Mouse (Mus musculus): ENCODE results near the gene Lcn12. TPM values are rescaled to one million over a fixed set of nuclear protein-coding genes. Genes with fewer than 3 reads are reported as not detected.
A peak's percentile ranks its signal among the peaks of the same experiment; 100 is the strongest.

Lcn12 gene
- total and polyA plus RNA-seq, 3 experiments = not detected

GRCm38 (mm10) chr2:25477967-25478675 is 15.6 kb downstream of the Lcn12 start:
- DNase-seq = peak; percentile 60 to 68
- peaks cover 5% of the 10 kb centered on the region; the same call in 1 of the 2 replicates for H3K4me1 ChIP-seq (ENCODE audit: control insufficient read depth, insufficient read depth, low read length)
- no peaks in the 10 kb centered on the region for H3K27me3 ChIP-seq (ENCODE audit: control insufficient read depth, insufficient read depth, low read length)
- no peak overlapping the region for H3K9ac ChIP-seq (ENCODE audit: low read depth, low read length)
- TF ChIP-seq POLR2A (IDR thresholded peaks at IDR 0.05; ENCODE audit: insufficient read depth, low read depth, low read length) = no peak
- TF ChIP-seq CTCF (IDR thresholded peaks at IDR 0.05) = peak; percentile 19; the same call in 1 of the 2 replicates
- TF ChIP-seq EP300 (IDR thresholded peaks at IDR 0.05; ENCODE audit: insufficient read depth, low read depth, low read length) = peak; percentile 85
- intact Hi-C loops (cut with DNase I) = no loop called here
- no peaks in the 10 kb centered on the region for H3K36me3 ChIP-seq (ENCODE audit: control insufficient read depth, insufficient read depth, low read length)
- H3K27ac ChIP-seq = peak overlapping the region; percentile 43
- H3K79me2 ChIP-seq (replicated peaks; ENCODE audit: control insufficient read depth, insufficient read depth, low read length) = no peaks in the 10 kb centered on the region
- 76% methylated on average over 3 of the region's 3 CpGs for WGBS
- no peak overlapping the region for H3K4me3 ChIP-seq

- no peak overlapping the region for H3K4me3 ChIP-seq
- intact Hi-C loops (cut with DNase I) = no loop called here
- 84% methylated on average over 8 of the region's 8 CpGs for WGBS
- H3K9ac ChIP-seq (ENCODE audit: low read depth, low read length) = no peak overlapping the region
- no peaks in the 10 kb centered on the region for H3K36me3 ChIP-seq (ENCODE audit: control insufficient read depth, insufficient read depth, low read length)
- H3K27me3 ChIP-seq (ENCODE audit: control insufficient read depth, insufficient read depth, low read length) = no peaks in the 10 kb centered on the region
- H3K27ac ChIP-seq = no peak overlapping the region
- no peaks in the 10 kb centered on the region for H3K79me2 ChIP-seq (replicated peaks; ENCODE audit: control insufficient read depth, insufficient read depth, low read length)
- no peak for TF ChIP-seq CTCF (IDR thresholded peaks at IDR 0.05)
- TF ChIP-seq EP300 (IDR thresholded peaks at IDR 0.05; ENCODE audit: insufficient read depth, low read depth, low read length) = no peak
- no peak for TF ChIP-seq POLR2A (IDR thresholded peaks at IDR 0.05; ENCODE audit: insufficient read depth, low read depth, low read length)
- DNase-seq = no peak
- peaks cover 5% of the 10 kb centered on the region; the same call in 1 of the 2 replicates for H3K4me1 ChIP-seq (ENCODE audit: control insufficient read depth, insufficient read depth, low read length)
These were observed 16.2 kb downstream of the Lcn12 start for GRCm38 (mm10) chr2:25477541-25477940.

GRCm38 (mm10) chr2:25472550-25472949 is 21.2 kb downstream of the Lcn12 start:
- no peak overlapping the region for H3K4me3 ChIP-seq
- no peak overlapping the region for H3K27ac ChIP-seq
- intact Hi-C loops (cut with DNase I) = no loop called here
- no peaks in the 10 kb centered on the region for H3K27me3 ChIP-seq (ENCODE audit: control insufficient read depth, insufficient read depth, low read length)
- no peak overlapping the region for H3K9ac ChIP-seq (ENCODE audit: low read depth, low read length)
- H3K79me2 ChIP-seq (replicated peaks; ENCODE audit: control insufficient read depth, insufficient read depth, low read length) = no peaks in the 10 kb centered on the region
- DNase-seq = no peak
- H3K4me1 ChIP-seq (ENCODE audit: control insufficient read depth, insufficient read depth, low read length) = no peaks in the 10 kb centered on the region; the same call in 1 of the 2 replicates
- H3K36me3 ChIP-seq (ENCODE audit: control insufficient read depth, insufficient read depth, low read length) = no peaks in the 10 kb centered on the region
- 73% methylated on average over 2 of the region's 2 CpGs for WGBS
- TF ChIP-seq EP300 (IDR thresholded peaks at IDR 0.05; ENCODE audit: insufficient read depth, low read depth, low read length) (no peak), POLR2A (IDR thresholded peaks at IDR 0.05; ENCODE audit: insufficient read depth, low read depth, low read length) (no peak), CTCF (IDR thresholded peaks at IDR 0.05) (no peak)

GRCm38 (mm10) chr2:25469969-25470368 is 23.7 kb downstream of the Lcn12 start, which contains the start of gene Ptgds:
Gene Ptgds, minus strand, starts transcription at chr2:25470046.
- Histone ChIP-seq H3K79me2 (replicated peaks; ENCODE audit: control insufficient read depth, insufficient read depth, low read length) (no peaks in the 10 kb centered on the region), H3K9ac (ENCODE audit: low read depth, low read length) (peak within 1 kb of the TSS; percentile 27; the same call in 1 of the 2 replicates), H3K27ac (peak within 1 kb of the TSS; percentile 64), H3K27me3 (ENCODE audit: control insufficient read depth, insufficient read depth, low read length) (no peaks in the 10 kb centered on the region), H3K4me1 (ENCODE audit: control insufficient read depth, insufficient read depth, low read length) (no peaks in the 10 kb centered on the region; the same call in 1 of the 2 replicates), H3K36me3 (ENCODE audit: control insufficient read depth, insufficient read depth, low read length) (no peaks in the 10 kb centered on the region), H3K4me3 (no peak within 1 kb of the TSS; the same call in 1 of the 2 replicates)
- 37% methylated on average over 6 of the region's 6 CpGs for WGBS
- TF ChIP-seq CTCF (IDR thresholded peaks at IDR 0.05) (no peak), EP300 (IDR thresholded peaks at IDR 0.05; ENCODE audit: insufficient read depth, low read depth, low read length) (peak; percentile 90), POLR2A (IDR thresholded peaks at IDR 0.05; ENCODE audit: insufficient read depth, low read depth, low read length) (no peak)
- DNase-seq = no peak
- intact Hi-C loops (cut with DNase I) = no loop called here

GRCm38 (mm10) chr2:25468962-25469915 is 24.5 kb downstream of the Lcn12 start:
- no peaks in the 10 kb centered on the region for H3K36me3 ChIP-seq (ENCODE audit: control insufficient read depth, insufficient read depth, low read length)
- peak; percentile 53 to 68 for DNase-seq
- peak overlapping the region; percentile 64 for H3K27ac ChIP-seq
- no peaks in the 10 kb centered on the region for H3K27me3 ChIP-seq (ENCODE audit: control insufficient read depth, insufficient read depth, low read length)
- 69% methylated on average over 10 of the region's 10 CpGs for WGBS
- intact Hi-C loops (cut with DNase I) = no loop called here
- no peaks in the 10 kb centered on the region; the same call in 1 of the 2 replicates for H3K4me1 ChIP-seq (ENCODE audit: control insufficient read depth, insufficient read depth, low read length)
- no peak overlapping the region; the same call in 1 of the 2 replicates for H3K4me3 ChIP-seq
- H3K9ac ChIP-seq (ENCODE audit: low read depth, low read length) = peak overlapping the region; percentile 27; the same call in 1 of the 2 replicates
- TF ChIP-seq EP300 (IDR thresholded peaks at IDR 0.05; ENCODE audit: insufficient read depth, low read depth, low read length) = peak; percentile 69
- TF ChIP-seq CTCF (IDR thresholded peaks at IDR 0.05) = no peak
- TF ChIP-seq POLR2A (IDR thresholded peaks at IDR 0.05; ENCODE audit: insufficient read depth, low read depth, low read length) = 0 out of 2 replicates have a peak, but pooled peaks have one; percentile 25
- no peaks in the 10 kb centered on the region for H3K79me2 ChIP-seq (replicated peaks; ENCODE audit: control insufficient read depth, insufficient read depth, low read length)
